Mouse (Mus musculus) lung, postnatal 0 days (tissue): ENCODE results near the gene Lrrc3.

Experiments used
- CTCF ChIP-seq: IDR thresholded peaks from 2 replicates; pipeline ENCODE4 v1.5.1; 2016; ENCODE audit warnings: antibody characterized with exemption, mild to moderate bottlenecking
- EP300 ChIP-seq: IDR thresholded peaks from 2 replicates; pipeline ENCODE4 v1.6.1; 2016; ENCODE audit warnings: antibody characterized with exemption, mild to moderate bottlenecking, control low read depth

- no peak for TF ChIP-seq CTCF
- TF ChIP-seq EP300, result no peak
Measured at GRCm38 (mm10) chr10:77901871-77902210, 495 bp downstream of the Lrrc3 start.
